Mouse (Mus musculus): Measurements from ENCODE around the gene Prkar1b.

Prkar1b gene

GRCm38 (mm10) chr5:139098991-139099972 is 50.5 kb downstream of the Prkar1b start:
- DNase-seq, result peak; percentile 80

GRCm38 (mm10) chr5:139095297-139096110 is 54.3 kb downstream of the Prkar1b start:
- DNase-seq, result no peak

- no peak for DNase-seq
Observed at GRCm38 (mm10) chr5:139093534-139093933, 56.3 kb downstream of the Prkar1b start.

GRCm38 (mm10) chr5:139091713-139092112 is 58.1 kb downstream of the Prkar1b start:
- DNase-seq, result no peak

GRCm38 (mm10) chr5:139090162-139090561 is 59.6 kb downstream of the Prkar1b start:
- DNase-seq, result no peak

GRCm38 (mm10) chr5:139088173-139088572 is 61.6 kb downstream of the Prkar1b start:
- DNase-seq, result no peak

GRCm38 (mm10) chr5:139084831-139085519 is 64.8 kb downstream of the Prkar1b start:
- DNase-seq, result no peak

GRCm38 (mm10) chr5:139084302-139084701 is 65.5 kb downstream of the Prkar1b start:
- DNase-seq, result peak; percentile 42

- DNase-seq, result no peak
Observed at GRCm38 (mm10) chr5:139083841-139084240, 66.0 kb downstream of the Prkar1b start.

GRCm38 (mm10) chr5:139081370-139081769 is 68.4 kb downstream of the Prkar1b start:
- no peak for DNase-seq

GRCm38 (mm10) chr5:139078156-139078462 is 71.7 kb downstream of the Prkar1b start:
- DNase-seq, result no peak

- DNase-seq, result no peak
Observed at GRCm38 (mm10) chr5:139077311-139078155, 72.3 kb downstream of the Prkar1b start.

- DNase-seq, result no peak
Observed at GRCm38 (mm10) chr5:139076450-139076849, 73.4 kb downstream of the Prkar1b start.

GRCm38 (mm10) chr5:139075791-139076190 is 74.0 kb downstream of the Prkar1b start:
- no peak for DNase-seq

- peak; percentile 51 for DNase-seq
Observed at GRCm38 (mm10) chr5:139075125-139075524, 74.7 kb downstream of the Prkar1b start.

GRCm38 (mm10) chr5:139073977-139074376 is 75.8 kb downstream of the Prkar1b start:
- no peak for DNase-seq

- no peak for DNase-seq
Observed at GRCm38 (mm10) chr5:139072866-139073265, 76.9 kb downstream of the Prkar1b start.

GRCm38 (mm10) chr5:139066861-139067614 is 82.8 kb downstream of the Prkar1b start:
- DNase-seq, result no peak

GRCm38 (mm10) chr5:139064611-139065010 is 85.2 kb downstream of the Prkar1b start:
- no peak for DNase-seq

GRCm38 (mm10) chr5:139061680-139062079 is 88.1 kb downstream of the Prkar1b start:
- no peak for DNase-seq

GRCm38 (mm10) chr5:139060460-139061051 is 89.2 kb downstream of the Prkar1b start:
- DNase-seq, result no peak
